Mouse (Mus musculus) liver, postnatal 0 days (tissue): ENCODE results near the gene Gm14597.
"Not testable (repeated sequence)": the region's sequence is repeated elsewhere in the genome, so short reads cannot be mapped to it uniquely, and the experiment has no call there.

Experiments
- CTCF ChIP-seq: sonication (generic); IDR thresholded peaks from 2 replicates; pipeline ENCODE4 v1.5.1; 2016; ENCODE audit warnings: antibody characterized with exemption, low read depth
- EP300 ChIP-seq: IDR thresholded peaks from 2 replicates; pipeline ENCODE4 v1.6.1; 2016; ENCODE audit warnings: antibody characterized with exemption, low read depth, mild to moderate bottlenecking

DNA sequence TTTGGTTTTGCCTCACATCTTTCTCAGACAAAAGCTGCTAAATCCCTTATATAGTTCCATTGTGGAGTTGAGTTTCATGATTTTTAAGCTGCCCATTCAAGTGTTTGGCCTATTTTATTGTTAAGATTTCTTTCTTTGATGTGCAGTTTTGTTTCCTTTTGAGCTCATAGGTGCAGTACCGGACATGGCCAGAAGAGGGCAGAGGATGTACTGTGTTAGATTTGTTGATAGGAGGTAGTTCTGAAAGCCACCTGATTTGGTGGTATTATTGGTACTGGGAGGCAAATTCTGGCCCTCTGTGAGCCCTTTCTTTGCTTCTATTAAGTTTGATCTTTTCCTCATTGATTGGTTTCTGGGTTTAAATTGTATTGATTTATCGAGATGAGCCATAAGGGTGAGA lies 8.8 kb downstream of the Gm14597 start:
- TF ChIP-seq CTCF: peak; percentile 52
- not testable (repeated sequence) for TF ChIP-seq EP300
